Mouse (Mus musculus) spleen, adult 2 months (tissue): ENCODE measurements around the gene Nfkb2.

ENCODE experiments used
- CTCF ChIP-seq: fragments of 200-500 bp; IDR thresholded peaks from 2 replicates; pipeline ENCODE4 v1.5.1; 2011; ENCODE audit warnings: mild to moderate bottlenecking, inconsistent platforms; ENCODE audit not compliant: insufficient read depth, insufficient read length, insufficient replicate concordance; ENCODE audit errors: extremely low read depth
- POLR2A ChIP-seq: fragments of 200-500 bp; IDR thresholded peaks from 2 replicates; pipeline ENCODE4 v1.6.1; 2011; ENCODE audit warnings: low read depth, low read length, inconsistent platforms

- TF ChIP-seq CTCF (peak; percentile 87), POLR2A (no peak)
Observed at GRCm38 (mm10) chr19:46329951-46330350, 25.8 kb downstream of the Nfkb2 start.
